Mouse (Mus musculus): ENCODE measurements around the gene Mmp19. TPM values are rescaled to one million over a fixed set of nuclear protein-coding genes. Genes with fewer than 3 reads are reported as not detected.

Gene Mmp19
- under 1 TPM; 0.53 to 0.89 TPM for total RNA-seq (2021)
- long read RNA-seq: 0 reads

DNA sequence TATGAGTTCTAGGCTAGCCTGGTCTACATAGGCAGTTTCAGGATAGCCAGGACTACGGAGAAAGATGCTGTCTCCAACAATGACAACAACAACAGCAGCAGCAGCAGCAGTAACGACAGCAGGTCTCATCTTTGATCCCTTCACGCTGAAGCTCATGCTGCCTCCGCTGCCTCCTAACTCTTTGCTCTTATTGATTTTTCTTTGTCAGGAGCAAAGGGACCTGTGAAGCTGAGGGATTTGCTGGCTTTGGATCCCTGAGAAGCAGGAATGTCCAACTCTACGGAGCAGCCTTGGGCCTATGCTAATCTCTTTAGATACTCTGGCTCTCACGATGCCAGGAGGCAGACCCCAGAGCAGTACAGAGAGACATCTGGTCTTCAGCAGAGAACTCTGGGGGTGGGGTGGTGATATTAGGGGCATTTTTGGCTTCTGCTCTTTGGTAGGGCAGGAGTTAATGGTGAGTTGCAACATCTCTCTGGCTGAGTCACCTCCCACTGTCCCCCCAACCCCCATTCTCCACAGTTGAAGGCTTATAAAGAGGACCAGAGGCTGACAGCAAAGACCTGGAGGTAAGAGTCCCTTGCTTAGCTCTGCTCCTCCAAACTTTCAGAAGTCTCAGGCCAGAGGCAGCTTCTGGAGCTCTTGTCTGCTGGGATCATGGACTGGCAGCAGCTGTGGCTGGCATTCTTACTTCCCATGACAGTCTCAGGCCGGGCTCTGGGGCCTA lies at the start of gene Mmp19:
TSS of gene Mmp19 (plus strand) at position 513 of the 727 bp plus-strand sequence.
- no peak for DNase-seq (ENCODE audit: low spot score in 2 of 2)

DNA sequence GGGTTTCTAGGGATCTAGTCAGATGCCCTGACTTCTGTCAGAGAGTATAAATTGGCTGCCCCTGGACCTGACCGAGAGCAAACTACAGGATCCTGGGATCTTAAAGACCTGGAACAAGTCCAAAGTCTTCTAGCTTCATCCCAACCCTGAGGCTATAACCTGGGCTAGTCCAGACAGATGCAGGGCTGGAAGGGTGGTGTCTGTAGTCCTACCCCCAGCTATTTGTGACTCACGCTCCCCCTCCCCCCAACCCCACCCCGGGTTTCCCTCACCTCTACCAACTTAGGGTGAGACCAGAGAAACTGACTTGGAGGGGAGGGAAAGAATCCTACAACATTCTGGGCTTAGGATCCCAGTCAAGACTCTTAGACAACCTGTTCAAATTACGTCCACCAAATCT lies 48.1 kb upstream of the Mmp19 start:
- no peak for DNase-seq (ENCODE audit: low spot score in 2 of 2)

DNA sequence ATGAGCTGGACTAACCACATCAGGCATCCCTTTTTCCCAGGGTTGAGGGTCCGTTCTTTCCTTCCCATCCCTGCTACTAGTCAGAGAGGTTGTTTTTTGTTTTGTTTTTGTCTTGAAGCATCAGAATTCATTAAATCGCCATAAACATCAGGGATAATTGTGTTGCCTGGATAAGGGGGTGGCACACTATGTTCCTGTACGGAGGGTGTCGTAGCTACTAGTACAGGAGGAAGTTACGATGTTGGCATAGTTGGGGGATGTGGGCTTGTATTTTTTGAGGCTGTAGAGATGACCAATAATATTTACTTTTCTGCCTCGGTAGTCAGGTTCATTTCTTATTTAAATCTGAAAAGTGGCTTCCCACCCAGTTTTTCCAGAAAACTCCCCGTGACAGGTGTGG lies 47.5 kb upstream of the Mmp19 start:
- DNase-seq (ENCODE audit: low spot score in 2 of 2): no peak

DNA sequence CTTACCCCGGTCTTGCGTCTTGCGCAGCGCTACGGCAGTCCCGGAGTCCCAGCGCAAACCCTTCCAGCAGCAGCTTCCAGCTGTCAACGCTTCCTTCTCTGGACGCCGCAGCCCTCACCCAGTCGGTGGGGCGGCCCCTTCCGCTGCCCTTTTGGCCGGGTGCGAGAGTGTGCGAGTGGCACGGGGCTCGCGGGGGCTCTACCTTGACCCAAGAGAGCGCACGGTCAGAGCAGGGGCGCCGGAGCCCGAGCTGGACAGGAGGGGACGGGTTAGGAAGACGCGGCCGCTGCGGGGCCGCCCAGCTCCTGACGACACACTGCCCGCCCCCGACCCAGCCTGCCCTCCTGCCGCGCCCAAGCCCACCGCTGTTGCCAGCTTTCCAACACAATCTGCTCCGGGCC lies 46.9 kb upstream of the Mmp19 start:
- peak; percentile 48 to 52 for DNase-seq (ENCODE audit: low spot score in 2 of 2)

DNA sequence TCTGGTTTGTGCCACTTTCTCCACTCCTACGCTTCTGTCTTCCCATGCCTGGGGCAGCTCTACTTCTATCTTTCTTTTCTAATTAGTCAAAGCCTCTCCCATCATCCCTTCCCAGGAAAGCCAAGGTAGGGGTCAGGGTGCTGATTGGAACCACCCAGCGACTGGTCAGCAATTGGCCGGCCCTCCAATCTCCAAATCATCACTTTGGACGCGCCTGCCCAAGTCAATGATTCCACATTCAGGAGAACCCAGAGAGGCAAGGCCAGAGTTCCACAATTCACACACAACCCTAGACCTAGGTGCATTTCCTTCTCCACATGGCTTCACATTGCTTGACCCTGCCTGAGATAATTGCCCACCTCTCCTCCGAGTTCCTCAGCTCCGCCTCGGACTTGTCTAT lies 46.5 kb upstream of the Mmp19 start:
- DNase-seq (ENCODE audit: low spot score in 2 of 2): peak in 1 of 2 experiments; percentile 13

DNA sequence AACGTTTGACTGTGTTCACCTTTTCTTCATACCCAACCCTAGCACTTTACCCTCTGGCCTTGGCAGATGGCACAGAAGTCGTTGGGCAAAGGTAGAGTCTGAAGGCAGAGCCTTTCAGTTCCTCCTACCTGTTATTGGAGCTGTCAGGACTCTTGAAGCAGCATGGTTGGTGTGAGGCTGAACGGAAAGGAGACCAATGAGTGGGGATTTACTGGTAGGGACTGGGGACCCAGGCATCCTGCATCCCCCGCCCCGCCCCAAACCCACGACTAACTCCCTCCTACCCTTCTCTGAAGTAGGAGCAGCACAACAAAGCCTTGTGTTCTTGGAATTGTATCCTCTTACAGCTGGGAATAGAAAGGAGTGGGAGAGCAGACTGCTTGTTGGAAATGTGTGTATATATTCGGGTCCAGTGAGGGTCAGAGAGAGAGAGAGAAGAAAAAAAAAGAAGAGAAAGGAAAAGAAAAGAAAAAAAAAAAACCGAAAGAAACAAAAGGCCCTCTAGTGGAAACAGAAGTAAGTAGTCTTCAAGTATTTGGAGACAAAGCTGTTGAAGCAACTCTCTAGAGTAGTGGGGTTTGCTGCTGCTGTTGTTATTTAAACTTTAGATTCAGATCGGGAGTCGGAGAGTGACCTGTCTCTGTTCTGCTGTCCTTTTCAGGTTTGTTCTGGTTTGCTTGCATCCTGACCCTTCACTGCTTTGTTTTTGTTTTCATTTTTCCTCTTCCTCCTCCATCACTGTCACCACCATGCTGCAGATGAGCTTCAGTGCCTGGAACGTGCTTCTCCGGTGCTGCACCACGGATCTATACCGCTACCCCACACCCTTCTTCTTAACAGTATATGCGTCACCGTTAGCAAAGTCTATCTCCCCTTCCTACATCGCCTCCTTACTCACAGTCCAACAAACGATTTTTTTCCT lies 45.8 kb upstream of the Mmp19 start, which contains the start of gene Dgka:
TSS of gene Dgka (minus strand) at position 176 of the 922 bp plus-strand sequence.
- peak in 1 of 2 experiments; percentile 14 for DNase-seq (ENCODE audit: low spot score in 2 of 2)

DNA sequence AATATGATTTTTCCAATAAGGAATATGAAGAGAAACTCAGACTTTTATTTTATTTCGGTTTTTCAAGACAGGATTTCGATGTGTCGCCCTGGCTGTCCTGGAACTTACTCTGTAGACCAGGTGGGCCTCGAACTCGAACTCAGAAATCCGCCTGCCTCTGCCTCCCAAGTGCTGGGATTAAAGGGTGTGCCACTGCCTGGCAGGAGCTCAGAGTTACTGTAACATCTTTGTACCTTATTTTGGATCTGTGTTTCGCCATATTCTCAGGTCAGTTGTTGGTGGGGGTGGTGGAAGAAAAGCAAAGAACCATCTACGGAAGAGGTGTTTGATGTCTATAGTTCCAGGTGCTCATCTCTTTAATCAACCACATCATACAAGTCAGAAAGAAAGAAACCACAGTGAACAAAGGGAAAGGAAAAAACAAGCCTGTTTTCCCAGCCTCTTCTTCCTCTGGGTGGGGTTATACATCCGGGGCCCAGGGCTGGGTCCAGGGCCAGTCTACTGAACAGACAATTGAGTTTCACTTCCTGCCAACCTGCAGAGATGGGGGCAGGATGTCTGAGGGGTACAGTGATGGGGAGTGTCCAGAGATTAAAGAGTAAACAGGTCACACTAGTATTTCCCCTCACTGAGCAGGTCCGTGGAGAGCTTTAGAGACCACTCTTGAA lies 44.6 kb upstream of the Mmp19 start:
- no peak for DNase-seq (ENCODE audit: low spot score in 2 of 2)

DNA sequence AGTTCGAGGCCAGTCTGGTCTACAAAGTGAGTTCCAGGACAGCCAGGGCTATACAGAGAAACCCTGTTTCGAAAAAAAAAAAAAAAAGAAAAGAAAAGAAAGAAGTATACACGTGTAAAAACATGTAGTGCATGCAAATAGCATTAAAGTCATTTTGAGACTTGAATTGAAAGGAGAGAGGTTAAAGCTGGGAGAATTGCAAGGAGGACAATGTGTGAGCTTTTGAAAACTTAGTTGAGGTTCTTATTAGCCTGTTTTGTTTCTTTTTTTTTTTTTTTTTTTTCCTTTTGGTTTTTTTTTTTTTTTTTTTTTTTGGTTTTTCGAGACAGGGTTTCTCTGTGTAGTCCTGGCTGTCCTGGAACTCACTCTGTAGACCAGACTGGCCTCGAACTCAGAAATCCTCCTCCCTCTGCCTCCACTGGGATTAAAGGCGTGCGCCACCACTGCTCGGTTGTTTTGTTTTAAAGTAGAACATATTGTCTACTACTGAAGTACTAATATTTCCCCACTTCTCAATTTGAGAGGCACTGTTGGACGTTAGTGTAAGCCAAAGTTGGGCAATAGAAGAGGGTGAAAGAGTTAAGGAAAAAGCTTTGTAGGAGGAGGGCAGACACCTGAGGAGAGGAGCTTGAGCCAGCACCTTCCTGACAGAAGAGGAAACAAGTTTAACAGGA lies 43.6 kb upstream of the Mmp19 start:
- DNase-seq (ENCODE audit: low spot score in 2 of 2): no peak

DNA sequence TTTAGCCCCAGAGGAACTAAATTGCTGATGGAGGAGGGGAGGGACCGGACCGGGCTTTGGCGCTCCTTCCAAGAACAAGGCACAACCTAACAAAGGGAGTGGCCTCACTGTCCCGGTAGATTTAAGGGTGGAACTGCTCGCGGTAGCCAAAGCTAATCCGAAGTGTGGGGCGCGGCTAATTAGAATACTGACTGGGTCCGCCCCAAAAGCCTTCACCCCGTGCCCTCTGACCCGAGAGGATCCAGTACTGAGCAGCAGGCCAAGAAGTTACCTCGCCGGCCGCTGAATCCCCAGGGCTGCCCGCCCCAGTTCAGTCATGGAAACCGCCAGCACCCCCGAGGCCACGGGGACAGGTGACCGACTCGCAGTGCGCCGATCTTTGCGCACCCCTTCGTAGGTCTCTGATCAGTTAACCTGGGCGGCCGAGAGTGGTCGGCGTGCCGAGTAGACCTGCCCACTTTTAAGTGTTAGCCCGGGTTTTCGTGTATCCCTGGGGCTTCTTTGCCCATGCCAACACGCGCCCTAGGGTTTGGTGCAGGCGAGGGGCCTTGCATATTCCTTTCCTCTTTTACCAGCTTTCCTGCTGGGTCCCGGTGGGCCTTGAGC lies 43.0 kb upstream of the Mmp19 start, which contains the start of gene Pym1:
TSS of gene Pym1 (plus strand) at position 244 of the 606 bp plus-strand sequence.
- DNase-seq (ENCODE audit: low spot score in 2 of 2): peak in 1 of 2 experiments; percentile 56

DNA sequence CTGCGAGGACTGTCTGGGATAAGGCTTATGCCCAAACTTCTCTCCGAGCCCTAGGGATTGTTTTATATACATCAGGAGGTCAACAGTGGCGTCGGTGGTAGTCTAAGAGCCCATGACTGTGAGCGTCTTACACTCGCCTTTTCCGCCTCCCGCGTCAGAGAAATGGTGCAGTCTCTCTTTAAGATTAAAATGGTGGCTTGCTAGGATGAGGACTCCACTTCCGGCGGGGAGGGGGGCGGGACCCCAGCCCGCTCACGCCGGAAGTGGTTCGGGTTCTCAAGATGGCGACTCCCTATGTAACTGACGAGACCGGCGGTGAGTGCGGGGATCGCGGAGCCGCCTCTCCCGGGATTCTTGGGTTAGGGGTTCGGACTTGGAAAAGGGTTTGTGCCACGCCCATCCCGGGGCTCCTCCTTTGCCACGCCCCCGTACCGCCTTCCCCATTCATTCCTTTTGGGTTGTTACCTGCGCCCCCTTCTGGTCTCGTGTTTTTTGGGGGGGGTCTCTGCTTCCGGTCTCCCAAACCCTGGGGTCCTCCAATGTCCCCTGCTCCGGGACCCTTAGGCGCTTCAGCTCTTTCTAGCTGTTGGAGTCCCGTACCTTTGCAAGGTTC lies 42.4 kb upstream of the Mmp19 start:
- DNase-seq (ENCODE audit: low spot score in 2 of 2): peak; percentile 76 to 80

DNA sequence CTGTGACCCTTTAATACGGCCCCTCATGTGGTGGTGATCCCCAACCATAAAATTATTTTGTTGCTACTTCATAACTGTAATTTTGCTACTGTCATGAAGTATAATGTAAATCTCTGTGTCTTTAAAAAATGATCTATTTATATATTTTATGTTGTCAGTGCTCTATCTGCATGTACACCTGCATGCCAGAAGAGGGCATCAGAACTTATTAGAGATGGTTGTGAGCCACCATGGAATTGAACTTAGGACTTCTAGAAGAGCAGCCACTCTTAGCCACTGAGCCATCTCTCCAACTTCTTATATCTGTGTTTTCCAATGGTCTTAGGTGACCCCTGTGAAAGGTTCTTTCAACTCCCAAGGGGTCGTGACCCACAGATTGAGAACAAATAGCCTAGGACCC lies 17.8 kb upstream of the Mmp19 start:
- no peak for DNase-seq (ENCODE audit: low spot score in 2 of 2)

DNA sequence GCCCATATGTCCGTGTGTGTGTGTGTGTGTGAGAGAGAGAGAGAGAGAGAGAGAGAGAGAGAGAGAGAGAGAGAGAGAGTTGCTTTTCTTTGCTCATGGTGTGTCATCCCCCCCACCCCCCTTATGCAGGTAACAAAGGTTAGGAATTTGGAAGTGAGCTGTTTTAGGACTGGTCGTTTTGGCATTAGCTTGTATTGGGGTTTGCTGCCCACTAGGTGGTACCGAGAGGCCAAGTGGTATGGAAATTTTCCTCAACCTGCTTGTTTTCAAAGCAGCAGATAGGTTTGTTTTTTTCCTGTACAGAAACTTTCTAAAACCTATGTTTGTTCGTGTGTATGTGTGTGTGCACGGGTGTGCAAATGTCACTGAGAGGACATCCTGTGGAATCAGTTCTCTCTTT lies 17.0 kb upstream of the Mmp19 start:
- DNase-seq (ENCODE audit: low spot score in 2 of 2): no peak

DNA sequence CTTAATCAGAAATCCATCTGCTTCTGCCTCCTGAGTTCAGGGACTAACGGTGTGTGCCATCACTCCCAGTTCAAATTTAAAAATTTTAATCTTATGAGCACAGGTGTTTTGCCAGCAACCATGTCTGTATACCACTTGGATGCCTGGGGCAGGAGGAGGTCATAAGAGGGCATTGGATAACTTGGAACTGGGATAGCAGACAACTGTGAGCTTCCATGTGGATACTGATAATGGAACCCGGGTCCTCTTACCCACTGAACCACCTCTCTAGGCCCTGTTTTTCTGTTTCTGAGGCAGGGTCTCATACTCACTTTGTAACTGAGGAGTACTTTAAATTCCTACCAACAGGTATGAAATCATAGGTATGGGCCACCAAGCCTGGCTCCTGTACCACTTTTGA lies 12.3 kb upstream of the Mmp19 start:
- DNase-seq (ENCODE audit: low spot score in 2 of 2): no peak

DNA sequence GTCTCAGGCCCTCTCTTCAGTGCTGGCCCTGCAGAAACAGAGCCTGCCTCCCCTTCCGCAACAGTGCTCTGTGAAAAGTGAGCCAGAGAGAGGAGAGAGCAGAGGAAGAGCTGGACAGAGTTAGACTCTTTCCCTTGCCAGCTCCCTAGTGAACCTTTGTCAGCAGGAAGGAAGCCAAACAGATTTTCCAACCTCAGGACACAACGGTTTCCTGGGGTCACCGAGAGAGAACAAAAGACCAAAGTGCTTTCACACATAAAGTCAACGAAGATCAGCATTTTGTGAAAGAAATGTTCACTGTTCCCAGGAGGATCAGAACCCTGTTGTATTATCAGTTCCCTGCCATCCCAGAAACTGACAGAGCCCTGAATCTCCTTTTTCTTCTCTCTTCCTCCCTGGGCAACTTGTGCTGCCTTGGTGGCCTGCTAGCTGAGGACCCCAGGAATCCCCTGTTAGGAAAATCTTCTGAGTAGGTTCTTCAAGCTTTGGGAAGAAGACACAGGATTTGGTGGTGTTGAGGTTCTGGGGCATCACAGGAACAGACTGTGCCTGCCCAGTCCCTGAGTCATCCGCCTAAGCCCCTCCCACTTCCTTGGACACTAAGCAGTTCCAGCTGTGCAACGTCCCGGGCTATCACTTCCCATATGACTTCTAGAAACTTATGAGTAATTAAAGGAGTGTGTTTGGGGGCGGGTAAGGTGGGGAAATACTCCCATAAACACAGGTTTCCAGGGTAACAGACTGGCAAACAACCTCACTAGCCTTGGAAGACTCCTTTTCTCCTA lies 11.5 kb upstream of the Mmp19 start:
- no peak for DNase-seq (ENCODE audit: low spot score in 2 of 2)

DNA sequence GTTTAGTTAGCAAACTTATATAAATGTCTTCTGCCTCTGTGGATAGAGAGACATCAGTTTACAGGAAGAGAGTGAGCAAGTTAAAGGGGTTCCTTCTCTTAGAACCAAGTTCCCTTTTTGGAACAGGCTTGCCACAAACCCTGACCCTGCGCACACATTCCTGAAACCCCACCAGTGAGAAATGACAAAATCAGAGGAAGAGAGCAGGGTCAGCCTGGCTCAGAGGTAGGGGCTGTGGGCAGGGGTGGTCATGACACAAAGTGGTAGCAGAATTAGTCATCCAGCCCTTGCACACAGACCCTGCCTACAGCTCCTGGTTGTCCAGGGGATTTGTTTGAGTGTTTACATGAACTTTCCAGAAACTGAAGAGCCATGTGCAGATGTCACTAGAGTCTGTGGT lies 10.5 kb upstream of the Mmp19 start:
- DNase-seq (ENCODE audit: low spot score in 2 of 2): no peak

DNA sequence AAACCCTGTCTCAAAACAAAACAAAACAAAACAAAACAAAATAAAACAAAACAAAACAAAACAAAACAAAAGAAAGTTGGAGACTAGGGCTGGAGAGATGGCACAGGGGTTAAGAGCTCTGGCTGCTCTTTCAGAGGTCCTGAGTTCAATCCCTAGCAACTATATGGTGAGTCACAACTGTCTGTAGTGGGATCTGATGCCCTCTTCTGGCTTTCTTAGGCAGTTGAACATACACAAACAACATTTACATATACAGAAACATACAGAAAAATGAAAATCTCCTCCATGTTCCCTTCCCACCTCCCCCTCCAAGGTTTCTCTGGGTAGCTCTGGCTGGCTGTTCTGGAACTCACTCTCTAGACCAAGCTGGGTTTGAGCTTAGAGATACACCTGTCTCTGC lies 1.3 kb downstream of the Mmp19 start:
- DNase-seq (ENCODE audit: low spot score in 2 of 2): no peak

DNA sequence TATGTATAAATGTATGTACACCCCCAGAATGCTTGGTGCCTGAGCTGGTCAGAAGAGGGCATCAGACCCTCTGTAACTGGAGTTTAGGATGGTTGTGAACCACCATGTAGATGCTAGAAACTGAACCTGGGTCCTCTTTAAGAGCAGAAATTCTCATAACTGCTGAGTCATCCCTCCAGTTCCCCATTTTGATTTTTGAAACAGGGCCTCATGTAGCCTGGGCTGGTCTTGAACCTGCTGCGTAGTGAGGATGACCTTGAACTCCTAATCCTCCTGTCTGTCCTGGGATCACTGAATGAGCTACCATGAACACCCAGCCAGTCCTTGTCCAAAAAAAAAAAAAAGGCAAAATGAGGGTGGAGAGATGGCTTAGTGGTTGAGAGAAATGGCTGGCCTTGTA lies 2.5 kb downstream of the Mmp19 start:
- no peak for DNase-seq (ENCODE audit: low spot score in 2 of 2)

DNA sequence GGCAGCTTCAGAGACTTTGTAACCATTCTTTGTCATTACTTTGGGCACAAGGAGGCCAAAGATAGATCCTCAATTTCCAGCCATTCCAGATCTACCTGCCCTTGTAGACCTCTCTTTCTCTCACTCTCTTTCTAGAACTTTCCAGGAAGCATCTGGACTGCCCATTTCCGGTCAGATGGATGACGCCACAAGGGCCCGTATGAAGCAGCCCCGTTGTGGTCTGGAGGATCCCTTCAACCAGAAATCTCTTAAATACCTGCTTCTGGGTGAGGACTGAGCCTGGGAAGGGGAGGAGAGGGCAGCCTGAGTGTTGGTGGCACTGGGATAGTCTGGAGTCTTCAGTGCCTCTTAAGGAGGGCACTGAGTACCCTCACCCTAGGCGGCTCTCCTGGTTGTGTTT lies 3.7 kb downstream of the Mmp19 start:
- no peak for DNase-seq (ENCODE audit: low spot score in 2 of 2)

DNA sequence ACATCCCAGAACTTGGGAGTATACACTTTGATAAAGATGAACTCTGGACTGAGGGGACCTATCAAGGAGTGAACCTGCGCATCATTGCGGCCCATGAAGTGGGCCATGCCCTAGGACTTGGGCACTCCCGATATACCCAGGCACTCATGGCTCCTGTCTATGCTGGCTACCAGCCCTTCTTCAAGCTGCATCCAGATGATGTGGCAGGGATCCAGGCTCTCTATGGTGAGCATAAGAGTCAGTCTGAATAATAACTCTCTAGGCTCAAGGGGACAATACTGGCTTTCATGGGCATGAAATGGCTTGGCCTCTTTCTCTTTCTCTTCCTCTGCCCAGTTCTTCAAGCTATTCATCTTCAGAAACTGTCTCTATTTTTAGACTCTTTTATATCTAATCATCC lies 4.9 kb downstream of the Mmp19 start:
- no peak for DNase-seq (ENCODE audit: low spot score in 2 of 2)

Measured in layer of hippocampus, postnatal 10 days (tissue).